Mouse (Mus musculus) bone marrow macrophage, adult 2 months (primary cell): ENCODE data around the gene Sbk3.

Experiments
- CTCF ChIP-seq: IDR thresholded peaks from 2 replicates; pipeline ENCODE4 v1.5.1; 2012; ENCODE audit warnings: low read depth, mild to moderate bottlenecking, low read length, moderate library complexity
- POLR2A ChIP-seq: IDR thresholded peaks from 2 replicates; pipeline ENCODE4 v1.6.1; 2012; ENCODE audit warnings: mild to moderate bottlenecking, low read depth, low read length, borderline replicate concordance

DNA sequence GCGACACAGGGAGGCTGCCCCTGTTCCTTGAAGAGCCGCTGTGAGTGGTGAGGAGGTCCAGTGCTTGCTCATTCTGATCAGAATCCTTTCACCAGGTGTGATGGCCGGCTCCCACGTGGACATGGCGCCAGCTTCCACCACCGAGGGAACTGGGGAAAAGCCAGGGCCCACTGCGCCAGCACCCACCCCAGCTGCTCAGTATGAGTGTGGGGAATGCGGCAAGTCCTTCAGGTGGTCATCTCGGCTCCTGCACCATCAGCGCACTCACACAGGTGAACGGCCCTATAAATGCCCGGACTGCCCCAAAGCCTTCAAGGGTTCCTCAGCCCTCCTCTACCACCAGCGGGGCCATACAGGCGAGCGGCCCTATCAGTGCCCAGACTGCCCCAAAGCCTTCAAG, 52.3 kb downstream of the Sbk3 start:
- TF ChIP-seq CTCF (no peak), POLR2A (no peak)
